Mouse (Mus musculus): ENCODE measurements around the gene Fastkd3. TPM values are rescaled to one million over a fixed set of nuclear protein-coding genes. Genes with fewer than 3 reads are reported as not detected.

Gene Fastkd3
- polyA plus RNA-seq, 1 experiment from 2014 or later, result 27.0 TPM

DNA sequence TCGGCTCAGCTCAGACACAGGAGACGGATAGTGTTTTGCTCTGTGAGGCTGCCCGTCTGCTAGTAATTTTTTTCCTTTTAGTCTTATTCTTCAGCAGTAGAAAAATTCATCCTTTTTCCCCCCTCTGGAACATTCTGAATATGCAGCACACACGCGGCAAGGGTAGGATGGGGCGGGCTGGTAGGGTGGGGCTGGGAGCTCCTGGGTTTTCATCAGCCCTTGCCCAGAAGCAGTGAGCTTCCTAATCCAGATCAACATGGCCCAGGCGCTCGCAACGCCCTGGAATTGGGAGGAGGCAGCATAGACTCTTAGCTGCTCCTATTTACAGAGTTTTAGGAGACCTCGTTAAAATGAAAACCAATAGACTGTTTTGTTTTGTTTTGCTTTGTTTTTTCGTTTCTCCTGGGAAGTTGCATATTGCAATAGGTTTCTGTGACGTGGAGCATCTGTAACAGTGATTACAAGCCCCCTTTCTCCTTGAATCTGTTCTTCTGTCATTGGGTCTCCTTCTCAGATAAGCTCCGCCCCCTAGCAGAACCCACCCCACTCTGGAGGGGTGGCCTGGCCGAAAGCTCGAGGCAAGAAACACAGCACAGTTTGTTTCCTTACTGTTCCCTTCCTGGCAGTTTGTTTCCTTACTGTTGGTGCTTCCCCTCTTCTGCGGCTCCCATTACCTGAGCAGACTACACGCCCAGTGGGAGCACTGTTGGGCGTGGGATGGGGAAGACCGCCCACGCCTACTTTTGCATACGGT is 25.8 kb downstream of the Fastkd3 start:
- DNase-seq (ENCODE audit: low spot score), result no peak

DNA sequence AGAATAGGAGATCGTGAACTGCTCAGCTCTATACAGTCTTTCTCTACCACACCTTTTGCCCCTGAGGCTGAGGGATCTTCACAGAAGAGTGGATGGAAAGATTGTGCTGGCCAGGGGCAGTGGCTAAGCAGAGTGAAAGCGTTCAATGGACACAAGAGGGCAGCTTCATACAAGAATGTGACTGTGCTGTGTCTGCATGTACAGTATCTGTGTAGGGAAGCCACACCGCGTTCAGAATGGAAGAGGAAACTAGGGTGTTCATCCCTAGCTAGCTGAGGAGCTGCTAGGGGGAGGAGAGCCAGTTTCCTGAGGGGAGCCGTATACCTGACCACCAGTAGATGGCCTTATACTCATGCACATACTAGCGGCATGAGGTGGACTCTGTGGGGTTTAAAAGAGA is 40.8 kb downstream of the Fastkd3 start:
- DNase-seq (ENCODE audit: low spot score), result no peak

DNA sequence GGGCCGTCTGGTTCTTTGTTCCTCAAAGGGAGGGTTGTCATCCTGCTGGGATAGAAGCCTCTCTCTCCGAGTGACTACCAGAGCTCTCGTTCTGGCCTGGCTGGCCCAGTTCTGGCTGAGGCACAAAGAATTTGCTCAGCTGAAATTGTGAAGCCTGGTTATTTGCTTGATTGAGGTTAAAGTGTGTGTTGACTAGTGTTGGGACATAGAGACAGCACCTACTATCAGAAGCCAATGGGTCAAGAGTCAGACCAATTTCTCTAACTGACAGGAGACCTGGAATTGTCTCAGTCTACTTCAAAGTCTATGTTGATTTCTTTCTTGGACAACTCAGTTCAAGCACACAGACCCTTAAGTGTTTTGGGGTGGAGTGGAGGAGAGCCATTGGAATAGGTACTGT is 45.0 kb downstream of the Fastkd3 start:
- DNase-seq (ENCODE audit: low spot score), result no peak

Other genes starting within 250 kb of the Fastkd3 start
- 15.1 and 16.7 TPM in 2 replicates for gene Mtrr, start 85 bp upstream of the Fastkd3 start, polyA plus RNA-seq (2015; fragmentation: Nextera tagmentation; extraction: Ambion mirVana)
- gene 1700001L19Rik, start 15.2 kb downstream of the Fastkd3 start, polyA plus RNA-seq (2015; fragmentation: Nextera tagmentation; extraction: Ambion mirVana), result 0.10 TPM in 1 of 2 replicates, not detected in the other